ENCODE assay signal across 9 mouse cellular contexts in genomic region chr4:31404840-31405714, GRCm38 (mm10).
DNase-seq lines count a peak whose midpoint lies in the region; ATAC-seq and TF ChIP-seq lines count a peak whose summit lies in the region.
"Had no signal": no experiment of that assay in that cellular context is flagged by ENCODE, and none has a peak within 500 bp of the region (broad histone marks: within the 10 kb centered on the region; RNA-seq: fewer than 3 reads in every experiment).

No protein-coding gene starts in this region.

- H3K4me3 ChIP-seq in hindbrain, postnatal 0 days (ENCODE audit: low read length), result peak overlapping the region; percentile 18
- H3K4me3 ChIP-seq in hindbrain, embryonic 10.5 days, result no peak overlapping the region
- 0 out of 2 replicates have a peak overlapping the region, but pooled peaks have one; percentile 13 for H3K4me3 ChIP-seq in embryonic facial prominence, embryonic 10.5 days
- H3K4me3 ChIP-seq in heart, embryonic 11.5 days (ENCODE audit: low read depth, low read length), result peak overlapping the region; percentile 2; the same call in 1 of the 2 replicates
- H3K4me3 ChIP-seq in lung, postnatal 0 days (ENCODE audit: low read depth, low read length), result no peak overlapping the region
- H3K4me3 ChIP-seq in kidney, embryonic 16.5 days (ENCODE audit: low read length), result no peak overlapping the region
- H3K4me3 ChIP-seq: erythroblast, embryonic 14.5 days had no signal

- no peak overlapping the region for H3K27ac ChIP-seq in hindbrain, postnatal 0 days
- H3K27ac ChIP-seq in hindbrain, embryonic 10.5 days, result no peak overlapping the region
- H3K27ac ChIP-seq in embryonic facial prominence, embryonic 10.5 days (replicated peaks), result peak overlapping the region; percentile 8; the same call in 1 of the 2 replicates
- peak overlapping the region; percentile 63 for H3K27ac ChIP-seq in heart, embryonic 11.5 days (ENCODE audit: low read depth, low read length)
- H3K27ac ChIP-seq in lung, postnatal 0 days (ENCODE audit: low read length), result no peak overlapping the region
- H3K27ac ChIP-seq in kidney, embryonic 16.5 days (ENCODE audit: low read length), result no peak overlapping the region

- no peak for TF ChIP-seq EP300 in lung, postnatal 0 days (IDR thresholded peaks at IDR 0.05)

- no peaks in the 10 kb centered on the region for H3K27me3 ChIP-seq in hindbrain, postnatal 0 days (ENCODE audit: insufficient read depth, low read length)
- no peaks in the 10 kb centered on the region for H3K27me3 ChIP-seq in hindbrain, embryonic 10.5 days (ENCODE audit: insufficient read depth, poor library complexity, severe bottlenecking)
- no peaks in the 10 kb centered on the region for H3K27me3 ChIP-seq in embryonic facial prominence, embryonic 10.5 days (replicated peaks; ENCODE audit: low read depth, poor library complexity, severe bottlenecking)
- H3K27me3 ChIP-seq in heart, embryonic 11.5 days (ENCODE audit: control insufficient read depth, insufficient read depth, low read length), result no peaks in the 10 kb centered on the region
- H3K27me3 ChIP-seq in lung, postnatal 0 days (replicated peaks; ENCODE audit: insufficient read depth, low read length), result no peaks in the 10 kb centered on the region
- no peaks in the 10 kb centered on the region for H3K27me3 ChIP-seq in kidney, embryonic 16.5 days (ENCODE audit: insufficient read depth, low read length)

- no peak overlapping the region for H3K9ac ChIP-seq in hindbrain, postnatal 0 days (replicated peaks; ENCODE audit: low read length)
- no peak overlapping the region for H3K9ac ChIP-seq in heart, embryonic 11.5 days (ENCODE audit: low read depth, low read length)
- no peak overlapping the region for H3K9ac ChIP-seq in lung, postnatal 0 days (replicated peaks; ENCODE audit: low read depth)
- no peak overlapping the region for H3K9ac ChIP-seq in kidney, embryonic 16.5 days (replicated peaks; ENCODE audit: low read length)

- peaks cover 7% of the 10 kb centered on the region; the same call in 1 of the 2 replicates for H3K4me1 ChIP-seq in hindbrain, postnatal 0 days (ENCODE audit: insufficient read depth, low read length)
- peaks cover 11% of the 10 kb centered on the region for H3K4me1 ChIP-seq in hindbrain, embryonic 10.5 days (replicated peaks)
- H3K4me1 ChIP-seq in embryonic facial prominence, embryonic 10.5 days, result peaks cover 32% of the 10 kb centered on the region
- peaks cover 5% of the 10 kb centered on the region; the same call in 1 of the 2 replicates for H3K4me1 ChIP-seq in heart, embryonic 11.5 days (ENCODE audit: control insufficient read depth, insufficient read depth, low read length)
- H3K4me1 ChIP-seq in lung, postnatal 0 days (ENCODE audit: insufficient read depth, low read depth, low read length), result peaks cover 6% of the 10 kb centered on the region; the same call in 1 of the 2 replicates
- H3K4me1 ChIP-seq in kidney, embryonic 16.5 days (ENCODE audit: insufficient read depth, low read length), result no peaks in the 10 kb centered on the region

- H3K4me2 ChIP-seq in hindbrain, postnatal 0 days (ENCODE audit: low read depth, low read length), result peak overlapping the region; percentile 50
- peak overlapping the region; percentile 57 for H3K4me2 ChIP-seq in heart, embryonic 11.5 days
- H3K4me2 ChIP-seq in lung, postnatal 0 days (replicated peaks; ENCODE audit: low read depth, low read length), result peak overlapping the region; percentile 29
- no peak overlapping the region for H3K4me2 ChIP-seq in kidney, embryonic 16.5 days (replicated peaks; ENCODE audit: low read depth, low read length)

- no peaks in the 10 kb centered on the region for H3K36me3 ChIP-seq in hindbrain, postnatal 0 days (ENCODE audit: insufficient read depth, low read length)
- no peaks in the 10 kb centered on the region for H3K36me3 ChIP-seq in hindbrain, embryonic 10.5 days
- H3K36me3 ChIP-seq in embryonic facial prominence, embryonic 10.5 days (replicated peaks), result no peaks in the 10 kb centered on the region
- no peaks in the 10 kb centered on the region for H3K36me3 ChIP-seq in heart, embryonic 11.5 days (ENCODE audit: control insufficient read depth, insufficient read depth, low read length)
- no peaks in the 10 kb centered on the region for H3K36me3 ChIP-seq in lung, postnatal 0 days (ENCODE audit: insufficient read depth, low read length)
- H3K36me3 ChIP-seq in kidney, embryonic 16.5 days (ENCODE audit: insufficient read depth, low read length), result no peaks in the 10 kb centered on the region

- 35% methylated on average over 16 of the region's 16 CpGs for WGBS in hindbrain, postnatal 0 days
- 72% methylated on average over 16 of the region's 16 CpGs for WGBS in hindbrain, embryonic 10.5 days
- WGBS in embryonic facial prominence, embryonic 10.5 days, result 58% methylated on average over 16 of the region's 16 CpGs
- 20% methylated on average over 16 of the region's 16 CpGs for WGBS in heart, embryonic 11.5 days (ENCODE audit: insufficient replicate concordance)
- 30% methylated on average over 16 of the region's 16 CpGs for WGBS in lung, postnatal 0 days
- WGBS in kidney, embryonic 16.5 days, result 59% methylated on average over 16 of the region's 16 CpGs

- H3K9me3 ChIP-seq in hindbrain, postnatal 0 days (ENCODE audit: low read length), result no peaks in the 10 kb centered on the region
- H3K9me3 ChIP-seq in hindbrain, embryonic 10.5 days, result no peaks in the 10 kb centered on the region
- no peaks in the 10 kb centered on the region for H3K9me3 ChIP-seq in embryonic facial prominence, embryonic 10.5 days
- H3K9me3 ChIP-seq in heart, embryonic 11.5 days (replicated peaks; ENCODE audit: control insufficient read depth, low read length), result no peaks in the 10 kb centered on the region
- H3K9me3 ChIP-seq in lung, postnatal 0 days (ENCODE audit: low read length), result no peaks in the 10 kb centered on the region
- H3K9me3 ChIP-seq in kidney, embryonic 16.5 days (ENCODE audit: low read length), result no peaks in the 10 kb centered on the region

- TF ChIP-seq CTCF in hindbrain, postnatal 0 days (IDR thresholded peaks at IDR 0.05; ENCODE audit: low read depth), result no peak
- no peak for TF ChIP-seq CTCF in lung, postnatal 0 days (IDR thresholded peaks at IDR 0.05)

- peak; percentile 61 for DNase-seq in hindbrain, postnatal 0 days (ENCODE audit: low spot score)
- DNase-seq in hindbrain, embryonic 10.5 days (ENCODE audit: low spot score), result no peak
- peak; percentile 55 for DNase-seq in embryonic facial prominence, embryonic 10.5 days (ENCODE audit: low spot score)
- DNase-seq in lung, postnatal 0 days (ENCODE audit: low spot score), result peak; percentile 33
- no peak for DNase-seq in thymus, postnatal 4 days

- no peak for ATAC-seq in hindbrain, postnatal 0 days
- peak; percentile 72 for ATAC-seq in heart, embryonic 11.5 days (replicated peaks; ENCODE audit: insufficient number of reproducible peaks, low FRiP score, low TSS enrichment)
- ATAC-seq in lung, postnatal 0 days, result peak; percentile 23; the same call in 1 of the 2 replicates
- ATAC-seq in erythroid progenitor cell, adult 5-6 weeks (replicated peaks; ENCODE audit: low FRiP score, poor library complexity, severe bottlenecking), result no peak
- ATAC-seq in kidney, embryonic 16.5 days (ENCODE audit: low FRiP score, low TSS enrichment), result no peak

Comparison
In these comparisons a context has a peak if more than half of its experiments do, and no peak if none do; other contexts are left out.
1. DNase-seq: peak in hindbrain, postnatal 0 days (single experiment), embryonic facial prominence, embryonic 10.5 days (single experiment) and lung, postnatal 0 days (single experiment); none in hindbrain, embryonic 10.5 days (single experiment) and thymus, postnatal 4 days (single experiment).
2. H3K4me3 ChIP-seq: peak in hindbrain, postnatal 0 days (single experiment), embryonic facial prominence, embryonic 10.5 days (single experiment) and heart, embryonic 11.5 days (single experiment); none in hindbrain, embryonic 10.5 days (single experiment), lung, postnatal 0 days (single experiment) and kidney, embryonic 16.5 days (single experiment).
3. ATAC-seq: peak in heart, embryonic 11.5 days (single experiment) and lung, postnatal 0 days (single experiment); none in hindbrain, postnatal 0 days (single experiment), erythroid progenitor cell, adult 5-6 weeks (single experiment) and kidney, embryonic 16.5 days (single experiment).
4. H3K27ac ChIP-seq: peak in embryonic facial prominence, embryonic 10.5 days (single experiment) and heart, embryonic 11.5 days (single experiment); none in hindbrain, postnatal 0 days (single experiment), hindbrain, embryonic 10.5 days (single experiment), lung, postnatal 0 days (single experiment) and kidney, embryonic 16.5 days (single experiment).